Mouse (Mus musculus) hindbrain, embryonic 16.5 days (tissue): Measurements from ENCODE around the gene Nenf. TPM values are rescaled to one million over a fixed set of nuclear protein-coding genes. Genes with fewer than 3 reads are reported as not detected.

Experiments
- ATAC-seq: fragments of 200-750 bp; cut with Nextera tagmentation; 2 replicates; pipeline ENCODE4 v1.8.0; 2017; ENCODE audit warnings: moderate TSS enrichment, moderate library complexity
- H3K27ac ChIP-seq: fragments of 300-500 bp; sonication (generic); 2 replicates; pipeline ENCODE4 v1.5.1; 2014; ENCODE audit warnings: low read depth, mild to moderate bottlenecking, control low read depth, low read length, moderate library complexity
- H3K27me3 ChIP-seq: fragments of 300-500 bp; sonication (generic); replicated peaks from 2 replicates; pipeline ENCODE4 v1.6.1; 2014; ENCODE audit warnings: low read length; ENCODE audit not compliant: control insufficient read depth, insufficient read depth
- H3K36me3 ChIP-seq: fragments of 300-500 bp; sonication (generic); 2 replicates; pipeline ENCODE4 v1.6.1; 2014; ENCODE audit warnings: mild to moderate bottlenecking, low read length, moderate library complexity, mixed read lengths; ENCODE audit not compliant: control insufficient read depth, insufficient read depth
- H3K4me1 ChIP-seq: fragments of 300-500 bp; sonication (generic); 2 replicates; pipeline ENCODE4 v1.6.1; 2014; ENCODE audit warnings: low read depth, low read length; ENCODE audit not compliant: control insufficient read depth, insufficient read depth
- H3K4me2 ChIP-seq: fragments of 300-500 bp; sonication (generic); 2 replicates; pipeline ENCODE4 v1.6.1; 2014; ENCODE audit warnings: mild to moderate bottlenecking, low read length, control low read depth, moderate library complexity
- H3K4me3 ChIP-seq: fragments of 300-500 bp; sonication (generic); 2 replicates; pipeline ENCODE4 v1.5.1; 2014; ENCODE audit warnings: mild to moderate bottlenecking, low read length, control low read depth, moderate library complexity
- H3K9ac ChIP-seq: fragments of 300-500 bp; sonication (generic); 2 replicates; pipeline ENCODE4 v1.6.1; 2014; ENCODE audit warnings: low read depth, mild to moderate bottlenecking, control low read depth, low read length, moderate library complexity
- H3K9me3 ChIP-seq: fragments of 300-500 bp; sonication (generic); 2 replicates; pipeline ENCODE4 v1.6.1; 2014; ENCODE audit warnings: mild to moderate bottlenecking, low read length, moderate library complexity; ENCODE audit not compliant: control insufficient read depth
- WGBS: fragments of 180-500 bp; shearing (Covaris S2); extraction: QIAGEN DNeasy Blood & Tissue Kit; methylation state at CpG from one replicate; pipeline ENCODE4 v1.1.7; 2014; 5-methylcytosine and 5-hydroxymethylcytosine counted together
- polyA plus RNA-seq: library from polyadenylated mRNA; unstranded; fragments of >200 nt; fragmentation: Nextera tagmentation; extraction: Ambion mirVana; gene quantifications from 2 replicates; pipeline ENCODE4 v1.2.1, GENCODE M21; 2015

Nenf gene
- polyA plus RNA-seq, 1 experiment from 2014 or later = 149 TPM

- Histone ChIP-seq H3K4me2 (no peak overlapping the region), H3K4me1 (no peaks in the 10 kb centered on the region), H3K4me3 (no peak overlapping the region), H3K27me3 (no peaks in the 10 kb centered on the region), H3K9me3 (no peaks in the 10 kb centered on the region), H3K36me3 (peaks cover 30% of the 10 kb centered on the region), H3K27ac (no peak overlapping the region), H3K9ac (no peak overlapping the region)
- 67% methylated on average over 5 of the region's 5 CpGs for WGBS
- no peak for ATAC-seq
These were observed 31.0 kb upstream of the Nenf start for GRCm38 (mm10) chr1:191348996-191349395.

- H3K27me3 ChIP-seq = no peaks in the 10 kb centered on the region
- no peak overlapping the region for H3K4me2 ChIP-seq
- peaks cover 28% of the 10 kb centered on the region for H3K36me3 ChIP-seq
- H3K4me3 ChIP-seq = no peak overlapping the region
- H3K9ac ChIP-seq = no peak overlapping the region
- no peaks in the 10 kb centered on the region for H3K9me3 ChIP-seq
- no peak for ATAC-seq
- no peaks in the 10 kb centered on the region for H3K4me1 ChIP-seq
- 100% methylated on average over 2 of the region's 2 CpGs for WGBS
- H3K27ac ChIP-seq = no peak overlapping the region
These were observed 30.6 kb upstream of the Nenf start for GRCm38 (mm10) chr1:191348592-191348991.

GRCm38 (mm10) chr1:191347602-191348001 lies 29.6 kb upstream of the Nenf start:
- no peak overlapping the region for H3K4me3 ChIP-seq
- no peaks in the 10 kb centered on the region for H3K27me3 ChIP-seq
- H3K9ac ChIP-seq = no peak overlapping the region
- H3K4me2 ChIP-seq = no peak overlapping the region
- no peaks in the 10 kb centered on the region for H3K4me1 ChIP-seq
- no peaks in the 10 kb centered on the region for H3K9me3 ChIP-seq
- H3K36me3 ChIP-seq = peaks cover 30% of the 10 kb centered on the region
- H3K27ac ChIP-seq = no peak overlapping the region
- WGBS = 94% methylated on average over 8 of the region's 8 CpGs
- no peak for ATAC-seq

GRCm38 (mm10) chr1:191340530-191340929 lies 22.5 kb upstream of the Nenf start:
- Histone ChIP-seq H3K4me1 (no peaks in the 10 kb centered on the region), H3K9me3 (no peaks in the 10 kb centered on the region), H3K36me3 (peaks cover 40% of the 10 kb centered on the region), H3K27me3 (no peaks in the 10 kb centered on the region), H3K9ac (no peak overlapping the region), H3K4me2 (no peak overlapping the region), H3K4me3 (no peak overlapping the region), H3K27ac (no peak overlapping the region)
- ATAC-seq = no peak
- WGBS = 94% methylated on average over 4 of the region's 4 CpGs

GRCm38 (mm10) chr1:191339876-191340275 lies 21.9 kb upstream of the Nenf start:
- 88% methylated on average over 2 of the region's 2 CpGs for WGBS
- Histone ChIP-seq H3K4me2 (no peak overlapping the region), H3K9me3 (no peaks in the 10 kb centered on the region), H3K27ac (no peak overlapping the region), H3K9ac (no peak overlapping the region), H3K27me3 (no peaks in the 10 kb centered on the region), H3K4me1 (no peaks in the 10 kb centered on the region), H3K36me3 (peaks cover 40% of the 10 kb centered on the region), H3K4me3 (no peak overlapping the region)
- ATAC-seq = no peak

GRCm38 (mm10) chr1:191334500-191334899 lies 16.5 kb upstream of the Nenf start:
- no peaks in the 10 kb centered on the region for H3K4me1 ChIP-seq
- no peak for ATAC-seq
- H3K9ac ChIP-seq = no peak overlapping the region
- no peak overlapping the region for H3K4me2 ChIP-seq
- 79% methylated on average over 5 of the region's 5 CpGs for WGBS
- peaks cover 23% of the 10 kb centered on the region for H3K36me3 ChIP-seq
- no peak overlapping the region for H3K4me3 ChIP-seq
- H3K27ac ChIP-seq = no peak overlapping the region
- H3K27me3 ChIP-seq = no peaks in the 10 kb centered on the region
- H3K9me3 ChIP-seq = no peaks in the 10 kb centered on the region

GRCm38 (mm10) chr1:191330356-191330755 lies 12.4 kb upstream of the Nenf start:
- 82% methylated on average over 4 of the region's 4 CpGs for WGBS
- Histone ChIP-seq H3K27me3 (no peaks in the 10 kb centered on the region), H3K4me2 (no peak overlapping the region), H3K9ac (no peak overlapping the region), H3K9me3 (no peaks in the 10 kb centered on the region), H3K4me1 (peaks cover 19% of the 10 kb centered on the region), H3K27ac (no peak overlapping the region), H3K4me3 (no peak overlapping the region), H3K36me3 (peaks cover 5% of the 10 kb centered on the region; the same call in 1 of the 2 replicates)
- no peak for ATAC-seq

- Histone ChIP-seq H3K9me3 (no peaks in the 10 kb centered on the region), H3K4me3 (no peak overlapping the region), H3K36me3 (no peaks in the 10 kb centered on the region; the same call in 1 of the 2 replicates), H3K9ac (no peak overlapping the region), H3K4me2 (peak overlapping the region; percentile 18; the same call in 1 of the 2 replicates), H3K27me3 (no peaks in the 10 kb centered on the region), H3K4me1 (peaks cover 19% of the 10 kb centered on the region), H3K27ac (no peak overlapping the region)
- no peak for ATAC-seq
- 79% methylated on average over 8 of the region's 8 CpGs for WGBS
These were observed 10.0 kb upstream of the Nenf start for GRCm38 (mm10) chr1:191328019-191328441.

- Histone ChIP-seq H3K4me2 (peak overlapping the region; percentile 79), H3K9ac (peak overlapping the region; percentile 95; the same call in 1 of the 2 replicates), H3K4me1 (peaks cover 19% of the 10 kb centered on the region), H3K9me3 (no peaks in the 10 kb centered on the region), H3K27ac (no peak overlapping the region), H3K27me3 (no peaks in the 10 kb centered on the region), H3K36me3 (no peaks in the 10 kb centered on the region; the same call in 1 of the 2 replicates), H3K4me3 (peak overlapping the region; percentile 88)
- WGBS = 74% methylated on average over 8 of the region's 8 CpGs
- ATAC-seq = no peak
These were observed 9.3 kb upstream of the Nenf start for GRCm38 (mm10) chr1:191327258-191327657.
